Mouse (Mus musculus): ENCODE data around the gene Hectd2. TPM values are rescaled to one million over a fixed set of nuclear protein-coding genes. Genes with fewer than 3 reads are reported as not detected.

The Hectd2 gene
- total and polyA plus RNA-seq, 3 experiments: 0.82 to 2.1 (median 1.8) TPM

DNA sequence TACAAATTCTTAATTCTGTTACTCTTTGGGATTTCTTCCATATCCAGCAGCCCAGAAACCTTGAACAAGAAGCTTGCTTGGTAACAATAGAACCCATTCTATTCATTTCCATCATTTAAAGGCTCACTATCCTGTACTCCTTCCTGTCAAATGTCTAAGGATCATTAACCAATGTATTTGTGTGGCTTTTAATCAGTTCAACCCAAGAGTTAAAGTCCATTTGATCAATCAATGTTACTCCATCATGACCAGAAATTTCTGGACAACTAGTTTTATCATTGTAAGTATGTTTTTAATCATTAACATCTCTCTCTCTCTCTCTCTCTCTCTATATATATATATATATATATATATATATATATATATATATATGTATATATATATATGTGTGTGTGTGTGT lies 29.4 kb upstream of the Hectd2 start:
- no peak overlapping the region for H3K4me3 ChIP-seq
- no peaks in the 10 kb centered on the region for H3K79me2 ChIP-seq (replicated peaks; ENCODE audit: control insufficient read depth, insufficient read depth, low read length)
- no peaks in the 10 kb centered on the region for H3K27me3 ChIP-seq (ENCODE audit: control insufficient read depth, insufficient read depth, low read length)
- H3K9ac ChIP-seq (ENCODE audit: low read depth, low read length): no peak overlapping the region
- no peak overlapping the region for H3K27ac ChIP-seq
- intact Hi-C loops (cut with DNase I): no loop called here
- no peak for TF ChIP-seq EP300 (IDR thresholded peaks at IDR 0.05; ENCODE audit: insufficient read depth, low read depth, low read length)
- TF ChIP-seq POLR2A (IDR thresholded peaks at IDR 0.05; ENCODE audit: insufficient read depth, low read depth, low read length): no peak
- TF ChIP-seq CTCF (IDR thresholded peaks at IDR 0.05): no peak
- no peaks in the 10 kb centered on the region for H3K36me3 ChIP-seq (ENCODE audit: control insufficient read depth, insufficient read depth, low read length)
- DNase-seq: no peak
- H3K4me1 ChIP-seq (ENCODE audit: control insufficient read depth, insufficient read depth, low read length): no peaks in the 10 kb centered on the region

DNA sequence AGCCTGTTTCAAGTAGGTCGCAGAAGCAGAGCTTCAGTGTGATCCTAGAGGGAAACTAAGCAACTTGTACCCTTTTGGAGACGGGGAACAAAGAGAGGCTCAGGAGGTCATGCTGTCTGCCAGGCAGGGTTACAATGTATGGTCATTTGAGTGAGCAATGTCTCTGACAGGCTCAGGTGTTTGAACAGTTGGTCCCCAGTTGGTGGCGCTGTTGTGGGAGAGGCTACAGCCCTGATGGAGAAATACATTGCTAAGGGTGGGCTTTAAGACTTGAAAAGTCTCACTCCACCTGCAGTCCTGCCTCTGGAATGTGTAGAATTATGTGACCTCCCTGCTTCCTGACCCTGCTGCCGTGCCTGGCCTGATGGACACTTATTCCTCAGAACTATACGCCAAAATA lies 21.4 kb upstream of the Hectd2 start:
- DNase-seq: no peak
- intact Hi-C loops (cut with DNase I): no loop called here
- Histone ChIP-seq H3K4me3 (no peak overlapping the region), H3K36me3 (ENCODE audit: control insufficient read depth, insufficient read depth, low read length) (no peaks in the 10 kb centered on the region), H3K79me2 (replicated peaks; ENCODE audit: control insufficient read depth, insufficient read depth, low read length) (no peaks in the 10 kb centered on the region), H3K27me3 (ENCODE audit: control insufficient read depth, insufficient read depth, low read length) (no peaks in the 10 kb centered on the region), H3K27ac (no peak overlapping the region), H3K9ac (ENCODE audit: low read depth, low read length) (no peak overlapping the region), H3K4me1 (ENCODE audit: control insufficient read depth, insufficient read depth, low read length) (peaks cover 1% of the 10 kb centered on the region; the same call in 1 of the 2 replicates)
- WGBS: 76% methylated on average over 5 of the region's 5 CpGs
- TF ChIP-seq EP300 (IDR thresholded peaks at IDR 0.05; ENCODE audit: insufficient read depth, low read depth, low read length): no peak
- peak; percentile 31 for TF ChIP-seq CTCF (IDR thresholded peaks at IDR 0.05)
- no peak for TF ChIP-seq POLR2A (IDR thresholded peaks at IDR 0.05; ENCODE audit: insufficient read depth, low read depth, low read length)

DNA sequence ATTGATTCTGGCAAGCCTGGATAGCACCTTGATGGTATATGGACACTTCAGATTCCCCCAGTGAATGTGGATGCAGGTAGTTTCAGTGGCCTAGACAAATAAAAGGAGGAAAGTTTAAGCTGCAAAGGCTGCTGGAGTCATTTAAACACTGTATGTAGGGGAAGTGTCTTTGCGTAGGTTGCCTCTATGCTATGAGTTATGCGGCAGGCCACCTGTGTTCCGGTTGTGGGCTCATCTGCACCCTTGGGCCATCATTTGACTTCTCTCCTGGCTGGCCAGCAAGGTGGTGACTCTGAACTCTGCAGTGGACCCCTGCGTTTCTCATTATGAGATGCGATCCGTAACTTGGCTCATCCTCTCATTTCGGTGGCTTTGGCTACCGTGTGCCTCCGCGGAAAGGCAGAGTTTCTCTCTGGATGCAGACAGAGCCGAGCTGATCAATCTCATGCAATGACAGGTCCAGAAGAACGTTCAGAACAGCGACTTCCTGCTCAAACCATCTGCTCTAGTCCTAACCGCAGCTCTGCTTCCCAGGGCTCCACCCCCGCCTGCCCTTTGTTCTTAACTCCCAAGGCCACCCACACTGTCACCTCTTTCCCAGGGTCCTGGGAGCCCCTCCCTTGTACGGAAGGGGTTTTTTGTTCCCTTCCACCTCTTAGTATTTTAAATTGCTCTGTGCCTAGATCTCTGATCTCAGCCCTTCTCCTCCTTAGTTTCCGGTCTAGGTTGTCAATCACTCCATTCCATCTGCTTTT lies 20.3 kb upstream of the Hectd2 start:
- 42% methylated on average over 17 of the region's 17 CpGs for WGBS
- no peak overlapping the region for H3K4me3 ChIP-seq
- H3K9ac ChIP-seq (ENCODE audit: low read depth, low read length): no peak overlapping the region
- no peaks in the 10 kb centered on the region for H3K36me3 ChIP-seq (ENCODE audit: control insufficient read depth, insufficient read depth, low read length)
- DNase-seq: peak in 1 of 2 experiments; percentile 9
- H3K79me2 ChIP-seq (replicated peaks; ENCODE audit: control insufficient read depth, insufficient read depth, low read length): no peaks in the 10 kb centered on the region
- TF ChIP-seq CTCF (IDR thresholded peaks at IDR 0.05) (no peak), POLR2A (IDR thresholded peaks at IDR 0.05; ENCODE audit: insufficient read depth, low read depth, low read length) (no peak), EP300 (IDR thresholded peaks at IDR 0.05; ENCODE audit: insufficient read depth, low read depth, low read length) (no peak)
- intact Hi-C loops (cut with DNase I): no loop called here
- H3K4me1 ChIP-seq (ENCODE audit: control insufficient read depth, insufficient read depth, low read length): peaks cover 1% of the 10 kb centered on the region; the same call in 1 of the 2 replicates
- H3K27me3 ChIP-seq (ENCODE audit: control insufficient read depth, insufficient read depth, low read length): no peaks in the 10 kb centered on the region
- no peak overlapping the region for H3K27ac ChIP-seq

DNA sequence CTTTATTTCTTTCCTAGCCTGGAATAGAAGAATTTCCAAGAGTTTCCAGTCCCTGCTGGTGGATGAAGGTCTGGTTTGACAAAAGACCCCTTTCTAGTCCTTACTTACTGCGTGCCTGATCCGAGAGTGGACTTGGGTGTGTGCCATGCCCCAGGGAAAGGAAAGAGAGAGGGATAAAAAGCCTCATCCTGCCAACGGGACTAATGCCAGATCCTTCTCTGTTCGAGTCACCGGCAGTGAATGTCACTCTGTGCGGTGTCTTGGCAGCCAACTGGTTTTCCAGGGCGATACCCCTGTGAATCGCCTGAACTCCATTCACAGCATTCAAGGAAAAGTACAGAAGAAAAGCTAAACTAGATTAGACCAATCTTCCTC lies 19.7 kb upstream of the Hectd2 start:
- 2% methylated on average over 8 of the region's 8 CpGs for WGBS
- intact Hi-C loops (cut with DNase I): loop anchor here (5.0 kb wide), 1 partner anchor 203 kb away; the partner anchor contains the start of gene Ppp1r3c
- Histone ChIP-seq H3K4me1 (ENCODE audit: control insufficient read depth, insufficient read depth, low read length) (peaks cover 1% of the 10 kb centered on the region; the same call in 1 of the 2 replicates), H3K79me2 (replicated peaks; ENCODE audit: control insufficient read depth, insufficient read depth, low read length) (no peaks in the 10 kb centered on the region), H3K36me3 (ENCODE audit: control insufficient read depth, insufficient read depth, low read length) (no peaks in the 10 kb centered on the region), H3K4me3 (0 out of 2 replicates have a peak overlapping the region, but pooled peaks have one; percentile 13), H3K9ac (ENCODE audit: low read depth, low read length) (no peak overlapping the region), H3K27ac (no peak overlapping the region), H3K27me3 (ENCODE audit: control insufficient read depth, insufficient read depth, low read length) (no peaks in the 10 kb centered on the region)
- TF ChIP-seq EP300 (IDR thresholded peaks at IDR 0.05; ENCODE audit: insufficient read depth, low read depth, low read length): no peak
- no peak for TF ChIP-seq CTCF (IDR thresholded peaks at IDR 0.05)
- no peak for TF ChIP-seq POLR2A (IDR thresholded peaks at IDR 0.05; ENCODE audit: insufficient read depth, low read depth, low read length)
- peak; percentile 27 to 33 for DNase-seq

DNA sequence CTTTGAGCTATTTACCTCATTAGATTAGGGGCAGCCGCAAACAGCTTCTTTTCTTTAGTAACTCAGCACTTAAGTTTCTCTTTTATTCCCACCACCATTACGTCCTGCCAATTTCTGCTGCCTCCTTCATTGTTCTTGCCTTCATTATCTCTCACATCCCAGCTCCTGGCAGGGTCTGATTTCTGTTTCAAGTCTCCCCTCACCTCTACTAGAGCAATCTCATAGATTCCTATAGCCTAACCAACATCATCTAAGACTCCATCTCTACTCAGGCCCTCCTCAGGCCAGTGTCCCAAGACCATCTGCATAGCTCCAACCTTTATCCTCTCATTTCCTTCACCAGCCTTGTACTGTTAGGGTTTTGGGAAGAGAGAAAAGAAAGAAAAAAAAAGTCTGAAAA lies 19.3 kb upstream of the Hectd2 start:
- DNase-seq: no peak
- no peaks in the 10 kb centered on the region for H3K36me3 ChIP-seq (ENCODE audit: control insufficient read depth, insufficient read depth, low read length)
- H3K4me1 ChIP-seq (ENCODE audit: control insufficient read depth, insufficient read depth, low read length): peaks cover 1% of the 10 kb centered on the region; the same call in 1 of the 2 replicates
- no peaks in the 10 kb centered on the region for H3K79me2 ChIP-seq (replicated peaks; ENCODE audit: control insufficient read depth, insufficient read depth, low read length)
- H3K4me3 ChIP-seq: 0 out of 2 replicates have a peak overlapping the region, but pooled peaks have one; percentile 13
- WGBS: 31% methylated on average over 2 of the region's 2 CpGs
- H3K9ac ChIP-seq (ENCODE audit: low read depth, low read length): no peak overlapping the region
- H3K27ac ChIP-seq: no peak overlapping the region
- no peaks in the 10 kb centered on the region for H3K27me3 ChIP-seq (ENCODE audit: control insufficient read depth, insufficient read depth, low read length)
- intact Hi-C loops (cut with DNase I): loop anchor here (5.0 kb wide), 1 partner anchor 202 kb away; the partner anchor contains the start of gene Ppp1r3c
- TF ChIP-seq EP300 (IDR thresholded peaks at IDR 0.05; ENCODE audit: insufficient read depth, low read depth, low read length): no peak
- TF ChIP-seq POLR2A (IDR thresholded peaks at IDR 0.05; ENCODE audit: insufficient read depth, low read depth, low read length): no peak
- no peak for TF ChIP-seq CTCF (IDR thresholded peaks at IDR 0.05)

DNA sequence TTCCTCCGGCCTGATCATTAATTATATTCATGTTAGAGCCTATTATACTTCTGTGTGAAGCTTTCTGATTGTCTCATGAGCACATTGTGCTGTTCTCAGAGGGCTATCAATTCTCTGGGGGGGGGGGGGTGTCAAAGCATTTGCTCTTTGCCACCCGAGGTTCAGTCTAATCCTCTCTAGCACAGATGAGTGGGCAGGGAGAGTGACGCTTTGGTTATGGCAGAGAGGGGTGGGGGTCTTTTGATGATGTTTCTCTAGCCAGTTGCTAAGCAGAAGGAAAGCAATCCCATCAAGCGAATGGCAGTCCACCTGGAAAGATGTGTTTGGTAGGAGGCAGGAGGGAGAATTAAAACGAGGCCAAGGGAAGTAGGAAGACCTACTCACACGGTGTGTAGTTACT lies 18.6 kb upstream of the Hectd2 start:
- no peak for DNase-seq
- H3K27ac ChIP-seq: no peak overlapping the region
- H3K27me3 ChIP-seq (ENCODE audit: control insufficient read depth, insufficient read depth, low read length): no peaks in the 10 kb centered on the region
- H3K79me2 ChIP-seq (replicated peaks; ENCODE audit: control insufficient read depth, insufficient read depth, low read length): no peaks in the 10 kb centered on the region
- intact Hi-C loops (cut with DNase I): loop anchor here (5.0 kb wide), 1 partner anchor 201 kb away; the partner anchor contains the start of gene Ppp1r3c
- peaks cover 1% of the 10 kb centered on the region; the same call in 1 of the 2 replicates for H3K4me1 ChIP-seq (ENCODE audit: control insufficient read depth, insufficient read depth, low read length)
- 72% methylated on average over 6 of the region's 6 CpGs for WGBS
- TF ChIP-seq EP300 (IDR thresholded peaks at IDR 0.05; ENCODE audit: insufficient read depth, low read depth, low read length) (no peak), POLR2A (IDR thresholded peaks at IDR 0.05; ENCODE audit: insufficient read depth, low read depth, low read length) (no peak), CTCF (IDR thresholded peaks at IDR 0.05) (no peak)
- no peak overlapping the region for H3K4me3 ChIP-seq
- no peaks in the 10 kb centered on the region for H3K36me3 ChIP-seq (ENCODE audit: control insufficient read depth, insufficient read depth, low read length)
- H3K9ac ChIP-seq (ENCODE audit: low read depth, low read length): no peak overlapping the region
